Mouse (Mus musculus) midbrain, embryonic 13.5 days (tissue): ENCODE data around the gene Slc38a1. TPM values are rescaled to one million over a fixed set of nuclear protein-coding genes. Genes with fewer than 3 reads are reported as not detected.

Experiments used
- ATAC-seq: fragments of 200-750 bp; cut with Nextera tagmentation; 2 replicates; pipeline ENCODE4 v1.8.0; 2017; ENCODE audit warnings: mild to moderate bottlenecking, moderate TSS enrichment, moderate library complexity
- H3K27ac ChIP-seq: fragments of 300-500 bp; sonication (generic); 2 replicates; pipeline ENCODE4 v1.5.1; 2015; ENCODE audit warnings: inconsistent platforms, mild to moderate bottlenecking, moderate library complexity
- H3K27me3 ChIP-seq: fragments of 300-500 bp; sonication (generic); 2 replicates; pipeline ENCODE4 v1.6.1; 2015; ENCODE audit warnings: mild to moderate bottlenecking, inconsistent platforms
- H3K36me3 ChIP-seq: fragments of 300-500 bp; sonication (generic); 2 replicates; pipeline ENCODE4 v1.6.1; 2015; ENCODE audit warnings: mild to moderate bottlenecking, inconsistent platforms
- H3K4me1 ChIP-seq: fragments of 300-500 bp; sonication (generic); replicated peaks from 2 replicates; pipeline ENCODE4 v1.6.1; 2015; ENCODE audit warnings: inconsistent platforms
- H3K4me2 ChIP-seq: fragments of 300-500 bp; sonication (generic); replicated peaks from 2 replicates; pipeline ENCODE4 v1.6.1; 2015; ENCODE audit warnings: moderate library complexity, mild to moderate bottlenecking, inconsistent platforms
- H3K4me3 ChIP-seq: fragments of 300-500 bp; sonication (generic); replicated peaks from 2 replicates; pipeline ENCODE4 v1.5.1; 2015; ENCODE audit warnings: mild to moderate bottlenecking, inconsistent platforms
- H3K9ac ChIP-seq: fragments of 300-500 bp; sonication (generic); replicated peaks from 2 replicates; pipeline ENCODE4 v1.6.1; 2015; ENCODE audit warnings: mild to moderate bottlenecking, inconsistent platforms
- H3K9me3 ChIP-seq: fragments of 300-500 bp; sonication (generic); 2 replicates; pipeline ENCODE4 v1.6.1; 2016; ENCODE audit warnings: mild to moderate bottlenecking, inconsistent platforms
- WGBS: fragments of 180-500 bp; shearing (Covaris S2); methylation state at CpG from one replicate; pipeline ENCODE4 v1.1.7; 2015; 5-methylcytosine and 5-hydroxymethylcytosine counted together
- polyA plus RNA-seq: library from polyadenylated mRNA; unstranded; fragments of >200 nt; fragmentation: Nextera tagmentation; extraction: Ambion mirVana; gene quantifications from 2 replicates; pipeline ENCODE4 v1.2.1, GENCODE M21; 2015

Gene Slc38a1
- polyA plus RNA-seq, 1 experiment from 2014 or later: 156 TPM

GRCm38 (mm10) chr15:96576998-96577397 lies 65.7 kb downstream of the Slc38a1 start:
- Histone ChIP-seq H3K27me3 (no peaks in the 10 kb centered on the region), H3K9ac (no peak overlapping the region), H3K9me3 (no peaks in the 10 kb centered on the region), H3K27ac (no peak overlapping the region), H3K4me1 (no peaks in the 10 kb centered on the region), H3K36me3 (peaks cover 75% of the 10 kb centered on the region), H3K4me2 (no peak overlapping the region), H3K4me3 (no peak overlapping the region)
- WGBS: 96% methylated on average over 5 of the region's 5 CpGs
- ATAC-seq: no peak

- peaks cover 11% of the 10 kb centered on the region for H3K36me3 ChIP-seq
- H3K9me3 ChIP-seq: no peaks in the 10 kb centered on the region
- no peak overlapping the region for H3K27ac ChIP-seq
- H3K4me1 ChIP-seq: peaks cover 8% of the 10 kb centered on the region
- no peak overlapping the region for H3K9ac ChIP-seq
- H3K27me3 ChIP-seq: no peaks in the 10 kb centered on the region
- ATAC-seq: no peak
- 85% methylated on average over 2 of the region's 2 CpGs for WGBS
- no peak overlapping the region for H3K4me2 ChIP-seq
- no peak overlapping the region for H3K4me3 ChIP-seq
These were observed 73.7 kb downstream of the Slc38a1 start for GRCm38 (mm10) chr15:96568983-96569363.

- Histone ChIP-seq H3K27me3 (no peaks in the 10 kb centered on the region), H3K9ac (no peak overlapping the region), H3K4me2 (no peak overlapping the region), H3K27ac (no peak overlapping the region), H3K36me3 (peaks cover 6% of the 10 kb centered on the region), H3K9me3 (no peaks in the 10 kb centered on the region), H3K4me1 (peaks cover 8% of the 10 kb centered on the region), H3K4me3 (no peak overlapping the region)
- 79% methylated on average over 13 of the region's 13 CpGs for WGBS
- no peak for ATAC-seq
These were observed 74.3 kb downstream of the Slc38a1 start for GRCm38 (mm10) chr15:96568271-96568982.

- H3K9me3 ChIP-seq: no peaks in the 10 kb centered on the region
- peak; percentile 69; the same call in 1 of the 2 replicates for ATAC-seq
- no peaks in the 10 kb centered on the region for H3K27me3 ChIP-seq
- peaks cover 8% of the 10 kb centered on the region for H3K4me1 ChIP-seq
- no peak overlapping the region for H3K27ac ChIP-seq
- 8% methylated on average over 14 of the region's 14 CpGs for WGBS
- H3K9ac ChIP-seq: peak overlapping the region; percentile 8; the same call in 1 of the 2 replicates
- H3K4me2 ChIP-seq: peak overlapping the region; percentile 50
- no peaks in the 10 kb centered on the region for H3K36me3 ChIP-seq
- H3K4me3 ChIP-seq: peak overlapping the region; percentile 33
These were observed 75.9 kb downstream of the Slc38a1 start for GRCm38 (mm10) chr15:96566850-96567271.

GRCm38 (mm10) chr15:96563852-96564251 lies 78.9 kb downstream of the Slc38a1 start:
- no peak overlapping the region for H3K9ac ChIP-seq
- ATAC-seq: no peak
- no peak overlapping the region for H3K27ac ChIP-seq
- no peaks in the 10 kb centered on the region for H3K36me3 ChIP-seq
- H3K9me3 ChIP-seq: no peaks in the 10 kb centered on the region
- H3K27me3 ChIP-seq: no peaks in the 10 kb centered on the region
- no peak overlapping the region for H3K4me2 ChIP-seq
- H3K4me3 ChIP-seq: no peak overlapping the region
- 56% methylated on average over 1 of the region's 1 CpGs for WGBS
- H3K4me1 ChIP-seq: peaks cover 8% of the 10 kb centered on the region

GRCm38 (mm10) chr15:96562521-96562920 lies 80.2 kb downstream of the Slc38a1 start:
- Histone ChIP-seq H3K4me2 (no peak overlapping the region), H3K9me3 (no peaks in the 10 kb centered on the region), H3K9ac (no peak overlapping the region), H3K27ac (no peak overlapping the region), H3K4me3 (no peak overlapping the region), H3K27me3 (no peaks in the 10 kb centered on the region), H3K4me1 (peaks cover 8% of the 10 kb centered on the region), H3K36me3 (no peaks in the 10 kb centered on the region)
- WGBS: over 99% methylated on average over 5 of the region's 5 CpGs
- no peak for ATAC-seq

GRCm38 (mm10) chr15:96560576-96561298 lies 82.0 kb downstream of the Slc38a1 start:
- H3K27me3 ChIP-seq: no peaks in the 10 kb centered on the region
- H3K4me2 ChIP-seq: no peak overlapping the region
- H3K4me3 ChIP-seq: no peak overlapping the region
- H3K36me3 ChIP-seq: no peaks in the 10 kb centered on the region
- WGBS: 93% methylated on average over 14 of the region's 14 CpGs
- H3K9ac ChIP-seq: no peak overlapping the region
- no peak for ATAC-seq
- no peak overlapping the region for H3K27ac ChIP-seq
- H3K9me3 ChIP-seq: no peaks in the 10 kb centered on the region
- H3K4me1 ChIP-seq: no peaks in the 10 kb centered on the region

GRCm38 (mm10) chr15:96551569-96552380 lies 90.9 kb downstream of the Slc38a1 start:
- H3K4me2 ChIP-seq: no peak overlapping the region
- H3K27me3 ChIP-seq: 0 out of 2 replicates have a peak, but pooled peaks cover 3% of the 10 kb centered on the region
- H3K4me1 ChIP-seq: peaks cover 10% of the 10 kb centered on the region
- H3K9ac ChIP-seq: no peak overlapping the region
- no peaks in the 10 kb centered on the region for H3K9me3 ChIP-seq
- no peak overlapping the region for H3K4me3 ChIP-seq
- no peaks in the 10 kb centered on the region for H3K36me3 ChIP-seq
- no peak overlapping the region for H3K27ac ChIP-seq
- WGBS: 69% methylated on average over 9 of the region's 9 CpGs
- ATAC-seq: peak; percentile 68

- Histone ChIP-seq H3K9ac (no peak overlapping the region), H3K27me3 (0 out of 2 replicates have a peak, but pooled peaks cover 3% of the 10 kb centered on the region), H3K4me2 (no peak overlapping the region), H3K36me3 (no peaks in the 10 kb centered on the region), H3K4me3 (no peak overlapping the region), H3K4me1 (peaks cover 10% of the 10 kb centered on the region), H3K27ac (no peak overlapping the region), H3K9me3 (no peaks in the 10 kb centered on the region)
- no peak for ATAC-seq
- WGBS: 93% methylated on average over 8 of the region's 8 CpGs
These were observed 91.6 kb downstream of the Slc38a1 start for GRCm38 (mm10) chr15:96551107-96551506.

- 65% methylated on average over 9 of the region's 9 CpGs for WGBS
- Histone ChIP-seq H3K9me3 (no peaks in the 10 kb centered on the region), H3K36me3 (no peaks in the 10 kb centered on the region), H3K4me2 (peak overlapping the region; percentile 9; the same call in 1 of the 2 replicates), H3K4me1 (peaks cover 10% of the 10 kb centered on the region), H3K4me3 (no peak overlapping the region), H3K27me3 (0 out of 2 replicates have a peak, but pooled peaks cover 3% of the 10 kb centered on the region), H3K27ac (peak overlapping the region; percentile 64), H3K9ac (no peak overlapping the region)
- peak; percentile 25; the same call in 1 of the 2 replicates for ATAC-seq
These were observed 94.3 kb downstream of the Slc38a1 start for GRCm38 (mm10) chr15:96548363-96548762.

- Histone ChIP-seq H3K9me3 (no peaks in the 10 kb centered on the region), H3K27ac (peak overlapping the region; percentile 64), H3K4me3 (no peak overlapping the region), H3K4me1 (peaks cover 10% of the 10 kb centered on the region), H3K4me2 (peak overlapping the region; percentile 9; the same call in 1 of the 2 replicates), H3K36me3 (no peaks in the 10 kb centered on the region), H3K27me3 (0 out of 2 replicates have a peak, but pooled peaks cover 3% of the 10 kb centered on the region), H3K9ac (no peak overlapping the region)
- peak; percentile 86 for ATAC-seq
- 33% methylated on average over 21 of the region's 21 CpGs for WGBS
These were observed 95.2 kb downstream of the Slc38a1 start for GRCm38 (mm10) chr15:96547256-96548195.
